Mouse (Mus musculus) hindbrain, embryonic 14.5 days (tissue): ENCODE data around the gene Nlrp4e. TPM values are rescaled to one million over a fixed set of nuclear protein-coding genes. Genes with fewer than 3 reads are reported as not detected.
"Not testable (repeated sequence)": the region's sequence is repeated elsewhere in the genome, so short reads cannot be mapped to it uniquely, and the experiment has no call there.

Source experiments
- ATAC-seq: fragments of 200-750 bp; cut with Nextera tagmentation; 2 replicates; pipeline ENCODE4 v1.8.0; 2017; ENCODE audit warnings: moderate number of reproducible peaks, mild to moderate bottlenecking, moderate TSS enrichment, moderate library complexity; ENCODE audit not compliant: low FRiP score
- DNase-seq: peaks from one replicate; pipeline ENCODE4 v3.0.0-alpha.2; 2015; ENCODE audit warnings: low spot score
- H3K27ac ChIP-seq: fragments of 300-500 bp; sonication (generic); 2 replicates; pipeline ENCODE4 v1.5.1; 2014; ENCODE audit warnings: mild to moderate bottlenecking, moderate library complexity
- H3K27me3 ChIP-seq: fragments of 300-500 bp; sonication (generic); 2 replicates; pipeline ENCODE4 v1.6.1; 2014; ENCODE audit warnings: mild to moderate bottlenecking, low read length, mixed read lengths; ENCODE audit not compliant: control insufficient read depth, insufficient read depth
- H3K36me3 ChIP-seq: fragments of 300-500 bp; sonication (generic); replicated peaks from 2 replicates; pipeline ENCODE4 v1.6.1; 2014; ENCODE audit not compliant: control insufficient read depth, insufficient read depth
- H3K4me1 ChIP-seq: fragments of 300-500 bp; sonication (generic); replicated peaks from 2 replicates; pipeline ENCODE4 v1.6.1; 2014; ENCODE audit warnings: antibody characterized with exemption, low read length, mixed read lengths; ENCODE audit not compliant: control insufficient read depth, insufficient read depth
- H3K4me2 ChIP-seq: fragments of 300-500 bp; sonication (generic); replicated peaks from 2 replicates; pipeline ENCODE4 v1.6.1; 2014; ENCODE audit warnings: mild to moderate bottlenecking, moderate library complexity
- H3K4me3 ChIP-seq: fragments of 300-500 bp; sonication (generic); replicated peaks from 2 replicates; pipeline ENCODE4 v1.5.1; 2014; ENCODE audit warnings: mild to moderate bottlenecking, low read length
- H3K9ac ChIP-seq: fragments of 300-500 bp; sonication (generic); 2 replicates; pipeline ENCODE4 v1.6.1; 2014
- H3K9me3 ChIP-seq: fragments of 300-500 bp; sonication (generic); 2 replicates; pipeline ENCODE4 v1.6.1; 2016; ENCODE audit warnings: low read length; ENCODE audit not compliant: control insufficient read depth
- WGBS: fragments of 180-500 bp; shearing (Covaris S2); extraction: QIAGEN DNeasy Blood & Tissue Kit; methylation state at CpG from one replicate; pipeline ENCODE4 v1.1.7; 2014; 5-methylcytosine and 5-hydroxymethylcytosine counted together
- microRNA-seq: library from miRNA; unstranded; fragments of <30 nt; microRNA quantifications from one replicate; pipeline ENCODE4, GENCODE M21; 2016
- polyA plus RNA-seq: library from polyadenylated mRNA; unstranded; fragments of >200 nt; fragmentation: Nextera tagmentation; extraction: Ambion mirVana; gene quantifications from 2 replicates; pipeline ENCODE4 v1.2.1, GENCODE M21; 2014

The Nlrp4e gene
- polyA plus RNA-seq: not detected in 2 replicates

- not testable (repeated sequence) for H3K4me2 ChIP-seq, H3K36me3 ChIP-seq, DNase-seq, H3K9ac ChIP-seq, H3K4me1 ChIP-seq, H3K9me3 ChIP-seq, H3K4me3 ChIP-seq, ATAC-seq, H3K27ac ChIP-seq, H3K27me3 ChIP-seq
- WGBS: 90% methylated on average over 3 of the region's 3 CpGs
These were observed at the start of gene Nlrp4e for GRCm38 (mm10) chr7:23300892-23301291. Gene Nlrp4e (plus strand): TSS chr7:23301192.

DNA sequence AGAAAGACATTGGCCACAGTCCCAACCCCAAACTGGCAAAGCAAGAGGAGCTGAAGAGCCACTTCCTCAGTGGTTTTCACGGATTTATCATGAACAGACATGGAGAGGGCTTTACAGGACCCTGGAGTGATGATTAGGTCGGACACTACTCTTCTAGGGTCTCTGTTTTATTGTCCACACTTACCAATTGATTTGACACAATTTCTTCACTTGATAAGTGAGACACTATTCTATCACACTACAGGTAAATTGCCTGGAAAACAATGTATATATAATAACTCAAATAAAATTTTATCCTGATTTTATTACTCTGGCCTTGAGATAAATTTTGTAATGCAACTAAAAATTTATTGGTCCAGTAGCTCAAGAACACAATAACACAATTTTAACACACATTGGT lies 49.4 kb upstream of the Nlrp4e start, which contains the start of gene Vmn1r166:
TSS of gene Vmn1r166 (minus strand) at position 101 of the 400 bp plus-strand sequence.
- not testable (repeated sequence) for H3K4me2 ChIP-seq, H3K9me3 ChIP-seq, H3K36me3 ChIP-seq, H3K27me3 ChIP-seq, H3K27ac ChIP-seq, H3K4me1 ChIP-seq, ATAC-seq, H3K9ac ChIP-seq, H3K4me3 ChIP-seq, DNase-seq
- WGBS: no CpG with 5 or more reads among the region's 2 CpGs

DNA sequence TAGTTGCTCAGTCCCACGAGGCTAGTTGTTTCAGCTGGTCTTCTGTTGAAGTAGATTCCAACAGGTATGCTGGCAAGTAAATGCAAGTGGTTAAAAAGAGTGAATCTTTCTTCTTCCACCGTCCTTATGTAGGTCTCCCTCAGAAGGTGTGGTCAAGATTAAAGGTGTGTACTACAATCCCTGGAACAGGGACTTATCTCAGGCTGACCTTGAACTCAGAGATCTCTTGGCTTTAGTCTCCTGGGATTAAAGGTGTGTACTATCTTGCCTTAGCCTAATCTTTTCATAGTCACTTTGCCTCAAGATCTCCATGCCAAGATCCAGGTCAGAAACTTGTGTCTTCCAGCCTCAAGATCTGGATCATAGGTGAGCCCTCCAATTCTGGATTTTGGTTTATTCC lies 22.2 kb upstream of the Nlrp4e start, which contains the start of gene Gm6902:
TSS of gene Gm6902 (minus strand) at position 101 of the 400 bp plus-strand sequence.
- H3K4me3 ChIP-seq, H3K9ac ChIP-seq, ATAC-seq, DNase-seq, H3K36me3 ChIP-seq, H3K9me3 ChIP-seq, H3K4me2 ChIP-seq, H3K4me1 ChIP-seq, H3K27me3 ChIP-seq, H3K27ac ChIP-seq: not testable (repeated sequence)
- no CpG with 5 or more reads among the region's 2 CpGs for WGBS

DNA sequence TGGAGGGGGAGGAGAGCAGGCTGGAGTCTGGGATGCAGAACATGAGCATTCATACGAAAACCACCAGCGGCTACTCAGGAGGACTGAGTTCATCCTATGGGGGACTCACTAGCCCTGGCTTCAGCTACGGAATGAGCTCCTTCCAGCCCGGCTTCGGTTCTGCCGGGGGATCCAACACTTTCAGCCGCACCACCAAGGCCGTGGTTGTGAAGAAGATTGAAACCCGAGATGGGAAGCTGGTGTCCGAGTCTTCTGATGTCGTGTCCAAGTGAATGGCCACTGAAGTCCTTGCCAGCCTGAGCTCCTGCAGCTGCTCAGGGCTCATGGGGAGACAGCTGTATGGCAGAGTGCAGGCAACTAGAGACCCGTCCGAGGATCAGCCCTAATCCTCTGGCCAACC lies 57.3 kb downstream of the Nlrp4e start:
- not testable (repeated sequence) for H3K36me3 ChIP-seq, H3K27me3 ChIP-seq, H3K27ac ChIP-seq, H3K9ac ChIP-seq, H3K4me3 ChIP-seq, ATAC-seq, DNase-seq, H3K4me1 ChIP-seq, H3K4me2 ChIP-seq
- 91% methylated on average over 13 of the region's 13 CpGs for WGBS
- H3K9me3 ChIP-seq: peaks cover 64% of the 10 kb centered on the region

DNA sequence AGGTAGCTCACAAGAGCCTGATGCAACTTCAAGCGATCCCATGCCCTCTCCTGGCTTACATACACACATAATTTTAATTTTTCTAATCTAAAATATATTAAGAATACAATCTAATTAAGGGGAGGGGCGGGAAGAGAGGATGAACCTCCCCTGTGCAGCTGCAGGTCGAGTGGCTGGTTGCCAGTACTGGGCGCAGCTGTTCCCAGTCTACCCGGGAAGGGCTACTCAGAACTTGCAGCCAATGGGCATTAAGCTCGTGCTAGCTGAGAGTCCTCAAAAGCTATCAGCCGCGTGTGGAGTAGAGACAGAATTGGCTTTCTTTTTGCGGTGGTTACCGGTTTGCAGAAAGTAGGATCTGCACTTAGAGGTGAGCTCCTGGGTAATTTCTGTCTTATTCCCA lies 84.6 kb downstream of the Nlrp4e start, which contains the start of gene Nlrp5:
TSS of gene Nlrp5 (plus strand) at position 301 of the 400 bp plus-strand sequence.
- Histone ChIP-seq H3K27me3 (no peaks in the 10 kb centered on the region), H3K4me2 (no peak within 1 kb of the TSS), H3K27ac (no peak within 1 kb of the TSS), H3K36me3 (no peaks in the 10 kb centered on the region), H3K9me3 (peaks cover 60% of the 10 kb centered on the region), H3K4me3 (no peak within 1 kb of the TSS), H3K9ac (no peak within 1 kb of the TSS), H3K4me1 (no peaks in the 10 kb centered on the region)
- WGBS: 73% methylated on average over 10 of the region's 10 CpGs
- no peak for ATAC-seq
- DNase-seq: no peak

Small RNA genes lying within 50 kb of the gene (microRNA-seq; reads per million reads assigned to microRNA genes)
- not detected for gene Gm25196

Other genes starting within 250 kb of the Nlrp4e start
- not detected in 2 replicates for gene Vmn1r163, start 245.7 kb upstream of the Nlrp4e start, polyA plus RNA-seq
- not detected in 2 replicates for gene Gm8720, start 233.7 kb upstream of the Nlrp4e start, polyA plus RNA-seq
- not detected in 2 replicates for gene Gm10662, start 156.7 kb upstream of the Nlrp4e start, polyA plus RNA-seq
- gene Vmn1r165, start 83.9 kb upstream of the Nlrp4e start, polyA plus RNA-seq: not detected in 2 replicates
- gene Vmn1r166, start 49.5 kb upstream of the Nlrp4e start, polyA plus RNA-seq: not detected in 2 replicates
- gene Gm6902, start 22.3 kb upstream of the Nlrp4e start, polyA plus RNA-seq: not detected in 2 replicates
- not detected in 2 replicates for gene Nlrp5, start 84.7 kb downstream of the Nlrp4e start, polyA plus RNA-seq
- gene Vmn1r167, start 206.0 kb downstream of the Nlrp4e start, polyA plus RNA-seq: not detected in 2 replicates
- not detected in 2 replicates for gene Vmn1r168, start 238.5 kb downstream of the Nlrp4e start, polyA plus RNA-seq